Mouse (Mus musculus): ENCODE results near the gene Usp54.

DNA sequence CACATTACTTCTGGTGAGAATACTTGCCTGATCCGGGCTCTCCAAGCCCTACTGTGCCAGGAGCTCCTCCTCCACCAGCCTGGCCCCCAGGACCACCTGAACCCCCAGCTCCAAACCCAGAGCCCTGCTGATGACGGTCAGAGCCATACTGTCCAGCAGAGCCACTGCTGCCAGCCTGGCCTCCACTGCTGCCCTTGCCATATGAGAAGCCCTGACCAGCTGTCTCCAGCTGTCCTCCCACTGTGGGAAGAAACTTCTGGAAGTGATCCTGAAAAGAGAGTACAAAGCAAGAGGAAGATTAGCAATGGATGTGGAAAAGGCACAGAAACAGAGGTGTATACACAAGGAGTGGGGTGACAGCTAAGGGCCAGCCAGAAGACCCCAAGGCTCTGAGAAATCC lies 10.1 kb upstream of the Usp54 start:
- TF ChIP-seq POLR2A (IDR thresholded peaks at IDR 0.05; ENCODE audit: borderline replicate concordance, extremely low read depth, low read depth, low read length) (no peak), CTCF (IDR thresholded peaks at IDR 0.05; ENCODE audit: insufficient read depth, low read length) (no peak)
